Comparison of ENCODE assay signal across 8 mouse cellular contexts in the genomic region with DNA sequence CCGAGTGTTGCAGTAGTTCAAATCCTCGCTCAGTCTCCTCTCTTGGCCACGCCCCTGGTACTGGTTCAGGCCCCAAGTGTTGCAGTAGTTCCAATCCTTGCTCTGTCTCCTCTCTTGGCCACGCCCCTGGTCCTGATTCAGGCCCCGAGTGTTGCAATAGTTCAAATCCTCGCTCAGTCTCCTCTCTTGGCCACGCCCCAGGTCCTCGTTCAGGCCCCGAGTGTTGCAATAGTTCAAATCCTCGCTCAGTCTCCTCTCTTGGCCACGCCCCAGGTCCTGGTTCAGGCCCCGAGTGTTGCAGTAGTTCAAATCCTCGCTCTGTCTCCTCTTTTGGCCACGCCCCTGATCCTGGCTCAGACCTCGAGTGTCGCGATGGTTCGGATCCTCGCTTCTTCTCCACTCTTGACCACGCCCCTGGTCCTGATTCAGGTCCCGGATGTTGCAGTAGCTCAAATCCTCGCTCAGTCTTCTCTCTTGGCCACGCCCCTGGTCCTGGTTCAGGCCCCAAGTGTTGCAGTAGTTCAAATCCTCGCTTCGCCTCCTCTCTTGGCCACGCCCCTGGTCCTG. TPM values are rescaled to one million over a fixed set of nuclear protein-coding genes. Genes with fewer than 3 reads are reported as not detected.
DNase-seq lines count a peak whose midpoint lies in the region; ATAC-seq and TF ChIP-seq lines count a peak whose summit lies in the region.

No protein-coding gene starts in this region.

- H3K4me1 ChIP-seq in heart, embryonic 11.5 days (ENCODE audit: control insufficient read depth, insufficient read depth, low read length), result no peaks in the 10 kb centered on the region
- H3K4me1 ChIP-seq in embryonic facial prominence, embryonic 11.5 days (ENCODE audit: control insufficient read depth, insufficient read depth, low read length), result no peaks in the 10 kb centered on the region
- H3K4me1 ChIP-seq in kidney, postnatal 0 days (replicated peaks; ENCODE audit: insufficient read depth, low read length), result no peaks in the 10 kb centered on the region
- H3K4me1 ChIP-seq in megakaryocyte, embryonic 14.5 days, result peaks cover 32% of the 10 kb centered on the region

- H3K9me3 ChIP-seq in heart, embryonic 11.5 days (replicated peaks; ENCODE audit: control insufficient read depth, low read length), result peaks cover 3% of the 10 kb centered on the region; the same call in 1 of the 2 replicates
- no peaks in the 10 kb centered on the region for H3K9me3 ChIP-seq in embryonic facial prominence, embryonic 11.5 days (replicated peaks; ENCODE audit: control insufficient read depth, low read length)
- H3K9me3 ChIP-seq in kidney, postnatal 0 days (replicated peaks; ENCODE audit: low read length), result no peaks in the 10 kb centered on the region
- peaks cover 41% of the 10 kb centered on the region for H3K9me3 ChIP-seq in megakaryocyte, embryonic 14.5 days

- peak overlapping the region; percentile 44; the same call in 1 of the 2 replicates for H3K4me3 ChIP-seq in heart, embryonic 11.5 days (ENCODE audit: low read depth, low read length)
- peak overlapping the region; percentile 22 for H3K4me3 ChIP-seq in embryonic facial prominence, embryonic 11.5 days (ENCODE audit: low read depth, low read length)
- peak overlapping the region; percentile 33 for H3K4me3 ChIP-seq in kidney, postnatal 0 days (replicated peaks; ENCODE audit: low read depth, low read length)
- H3K4me3 ChIP-seq in megakaryocyte, embryonic 14.5 days (replicated peaks), result peak overlapping the region; percentile 93

- H3K4me2 ChIP-seq in heart, embryonic 11.5 days, result peak overlapping the region; percentile 65
- no peak overlapping the region for H3K4me2 ChIP-seq in embryonic facial prominence, embryonic 11.5 days (ENCODE audit: low read depth, low read length)
- H3K4me2 ChIP-seq in kidney, postnatal 0 days (ENCODE audit: low read length), result peak overlapping the region; percentile 52

- no peak for DNase-seq in heart, postnatal 14 days
- no peak for DNase-seq in embryonic facial prominence, embryonic 11.5 days (ENCODE audit: low spot score)
- no peak for DNase-seq in kidney, postnatal 0 days (ENCODE audit: low spot score)
- DNase-seq in frontal cortex, postnatal 14 days (ENCODE audit: low spot score in 2 of 2), result no peak
- DNase-seq in left cerebral cortex, postnatal 14 days (ENCODE audit: low spot score in 2 of 2), result no peak

- no peak for TF ChIP-seq CTCF in kidney, postnatal 0 days (IDR thresholded peaks at IDR 0.05; ENCODE audit: low read depth)

- intact Hi-C loops in heart, postnatal 14 days (cut with DNase I), result no loop called here
- intact Hi-C loops in left cerebral cortex, postnatal 14 days (cut with DNase I), result no loop called here

- ATAC-seq in heart, embryonic 11.5 days (replicated peaks; ENCODE audit: insufficient number of reproducible peaks, low FRiP score, low TSS enrichment), result no peak
- ATAC-seq in embryonic facial prominence, embryonic 11.5 days (replicated peaks; ENCODE audit: insufficient number of reproducible peaks, low FRiP score, low TSS enrichment, low read depth), result no peak
- ATAC-seq in kidney, postnatal 0 days (replicated peaks; ENCODE audit: low FRiP score, low read depth), result no peak
- ATAC-seq in cerebellum, adult (ENCODE audit: insufficient number of reproducible peaks, low FRiP score, low TSS enrichment), result no peak

- no peak overlapping the region for H3K27ac ChIP-seq in heart, embryonic 11.5 days (ENCODE audit: low read depth, low read length)
- no peak overlapping the region for H3K27ac ChIP-seq in embryonic facial prominence, embryonic 11.5 days (replicated peaks; ENCODE audit: low read depth, low read length)
- peak overlapping the region; percentile 86; the same call in 1 of the 2 replicates for H3K27ac ChIP-seq in kidney, postnatal 0 days

- peaks cover 8% of the 10 kb centered on the region for H3K27me3 ChIP-seq in heart, embryonic 11.5 days (ENCODE audit: control insufficient read depth, insufficient read depth, low read length)
- H3K27me3 ChIP-seq in embryonic facial prominence, embryonic 11.5 days (ENCODE audit: control insufficient read depth, insufficient read depth, low read length), result no peaks in the 10 kb centered on the region; the same call in 1 of the 2 replicates
- H3K27me3 ChIP-seq in kidney, postnatal 0 days (ENCODE audit: insufficient read depth, low read length), result no peaks in the 10 kb centered on the region
- H3K27me3 ChIP-seq in megakaryocyte, embryonic 14.5 days (replicated peaks), result no peaks in the 10 kb centered on the region

- no peaks in the 10 kb centered on the region for H3K36me3 ChIP-seq in heart, embryonic 11.5 days (ENCODE audit: control insufficient read depth, insufficient read depth, low read length)
- no peaks in the 10 kb centered on the region for H3K36me3 ChIP-seq in embryonic facial prominence, embryonic 11.5 days (replicated peaks; ENCODE audit: control insufficient read depth, insufficient read depth, low read depth, low read length)
- H3K36me3 ChIP-seq in kidney, postnatal 0 days (ENCODE audit: insufficient read depth, low read length), result no peaks in the 10 kb centered on the region
- H3K36me3 ChIP-seq in megakaryocyte, embryonic 14.5 days (replicated peaks; ENCODE audit: low read length), result peaks cover 23% of the 10 kb centered on the region

- WGBS in heart, embryonic 11.5 days (ENCODE audit: insufficient replicate concordance), result 12% methylated on average over 26 of the region's 26 CpGs
- WGBS in embryonic facial prominence, embryonic 11.5 days, result 14% methylated on average over 26 of the region's 26 CpGs
- 17% methylated on average over 26 of the region's 26 CpGs for WGBS in kidney, postnatal 0 days

- H3K9ac ChIP-seq in heart, embryonic 11.5 days (ENCODE audit: low read depth, low read length), result no peak overlapping the region
- H3K9ac ChIP-seq in embryonic facial prominence, embryonic 11.5 days (replicated peaks; ENCODE audit: low read length), result no peak overlapping the region
- no peak overlapping the region for H3K9ac ChIP-seq in kidney, postnatal 0 days (ENCODE audit: low read depth, low read length)

RNA-seq across cellular contexts. Expression of a gene that starts 1.6 kb away (rescaled TPM):
- 0.37 and 0.44 TPM in 2 replicates for polyA plus RNA-seq in heart, embryonic 11.5 days (2014; fragmentation: Nextera tagmentation; extraction: Ambion mirVana)
- total RNA-seq in heart, postnatal 14 days (2021), result under 1 TPM; 0.32 to 0.60 TPM
- 0.79 TPM in 1 of 2 replicates, not detected in the other for polyA plus RNA-seq in embryonic facial prominence, embryonic 11.5 days (2014; fragmentation: Nextera tagmentation; extraction: Ambion mirVana)
- 0.51 and 0.53 TPM in 2 replicates for polyA plus RNA-seq in kidney, postnatal 0 days (2015; fragmentation: Nextera tagmentation; extraction: Ambion mirVana)
- polyA plus RNA-seq in megakaryocyte, embryonic 14.5 days (2012; ENCODE audit: insufficient read depth, low replicate concordance), result 0.19 and 0.61 TPM in 2 replicates
- 1 to 10 TPM; 1.3 to 1.5 TPM for total RNA-seq in left cerebral cortex, postnatal 14 days (2021)

RNA-seq across cellular contexts. Expression of a gene that starts 20.0 kb away (rescaled TPM):
- 0.89 and 1.6 TPM in 2 replicates for polyA plus RNA-seq in heart, embryonic 11.5 days (2014; fragmentation: Nextera tagmentation; extraction: Ambion mirVana)
- 1 to 10 TPM; 3.8 to 4.4 TPM for total RNA-seq in heart, postnatal 14 days (2021)
- 0.45 and 0.53 TPM in 2 replicates for polyA plus RNA-seq in embryonic facial prominence, embryonic 11.5 days (2014; fragmentation: Nextera tagmentation; extraction: Ambion mirVana)
- 0.87 and 0.88 TPM in 2 replicates for polyA plus RNA-seq in kidney, postnatal 0 days (2015; fragmentation: Nextera tagmentation; extraction: Ambion mirVana)
- polyA plus RNA-seq in megakaryocyte, embryonic 14.5 days (2012; ENCODE audit: insufficient read depth, low replicate concordance), result 32.5 and 42.2 TPM in 2 replicates
- 1 to 10 TPM; 3.0 to 3.5 TPM for total RNA-seq in left cerebral cortex, postnatal 14 days (2021)

RNA-seq across cellular contexts. Expression of a gene that starts 25.8 kb away (rescaled TPM):
- polyA plus RNA-seq in heart, embryonic 11.5 days (2014; fragmentation: Nextera tagmentation; extraction: Ambion mirVana), result 107 and 110 TPM in 2 replicates
- 10 to 100 TPM; 62.0 to 68.3 TPM for total RNA-seq in heart, postnatal 14 days (2021)
- polyA plus RNA-seq in embryonic facial prominence, embryonic 11.5 days (2014; fragmentation: Nextera tagmentation; extraction: Ambion mirVana), result 86.1 and 90.5 TPM in 2 replicates
- polyA plus RNA-seq in kidney, postnatal 0 days (2015; fragmentation: Nextera tagmentation; extraction: Ambion mirVana), result 121 and 131 TPM in 2 replicates
- polyA plus RNA-seq in megakaryocyte, embryonic 14.5 days (2012; ENCODE audit: insufficient read depth, low replicate concordance), result 1,324 and 2,330 TPM in 2 replicates
- total RNA-seq in left cerebral cortex, postnatal 14 days (2021), result 10 to 100 TPM; 48.4 to 50.9 TPM

RNA-seq across cellular contexts. Expression of a gene that starts 31.8 kb away (rescaled TPM):
- polyA plus RNA-seq in heart, embryonic 11.5 days (2014; fragmentation: Nextera tagmentation; extraction: Ambion mirVana), result 235 and 252 TPM in 2 replicates
- 100 to 1,000 TPM; 142 to 149 TPM for total RNA-seq in heart, postnatal 14 days (2021)
- polyA plus RNA-seq in embryonic facial prominence, embryonic 11.5 days (2014; fragmentation: Nextera tagmentation; extraction: Ambion mirVana), result 321 and 334 TPM in 2 replicates
- 296 and 298 TPM in 2 replicates for polyA plus RNA-seq in kidney, postnatal 0 days (2015; fragmentation: Nextera tagmentation; extraction: Ambion mirVana)
- 131 and 177 TPM in 2 replicates for polyA plus RNA-seq in megakaryocyte, embryonic 14.5 days (2012; ENCODE audit: insufficient read depth, low replicate concordance)
- 100 to 1,000 TPM; 161 to 165 TPM for total RNA-seq in left cerebral cortex, postnatal 14 days (2021)

RNA-seq across cellular contexts. Expression of a gene that starts 36.0 kb away (rescaled TPM):
- 7.0 and 8.8 TPM in 2 replicates for polyA plus RNA-seq in heart, embryonic 11.5 days (2014; fragmentation: Nextera tagmentation; extraction: Ambion mirVana)
- total RNA-seq in heart, postnatal 14 days (2021), result 1 to 10 TPM; 2.0 to 2.2 TPM
- 1.5 and 2.6 TPM in 2 replicates for polyA plus RNA-seq in embryonic facial prominence, embryonic 11.5 days (2014; fragmentation: Nextera tagmentation; extraction: Ambion mirVana)
- polyA plus RNA-seq in kidney, postnatal 0 days (2015; fragmentation: Nextera tagmentation; extraction: Ambion mirVana), result 23.7 and 24.1 TPM in 2 replicates
- polyA plus RNA-seq in megakaryocyte, embryonic 14.5 days (2012; ENCODE audit: insufficient read depth, low replicate concordance), result 0.46 TPM in 1 of 2 replicates, not detected in the other
- total RNA-seq in left cerebral cortex, postnatal 14 days (2021), result not detected

Comparison
In these comparisons a context has a peak if more than half of its experiments do, and no peak if none do; other contexts are left out.
1. H3K4me3 ChIP-seq: peak in every context shown above with its lines; median percentile 93 in megakaryocyte, embryonic 14.5 days; 44 in heart, embryonic 11.5 days; 33 in kidney, postnatal 0 days; 22 in embryonic facial prominence, embryonic 11.5 days.
2. RNA of a gene that starts 20.0 kb away (polyA plus RNA-seq): 32.5 to 42.2 TPM in megakaryocyte, embryonic 14.5 days; 0.89 to 1.6 TPM in heart, embryonic 11.5 days, 0.87 to 0.88 TPM in kidney, postnatal 0 days and 0.45 to 0.53 TPM in embryonic facial prominence, embryonic 11.5 days; every median in the first group is over 10 times any median in the second.
3. RNA of a gene that starts 25.8 kb away (polyA plus RNA-seq): 1,324 to 2,330 TPM in megakaryocyte, embryonic 14.5 days; 121 to 131 TPM in kidney, postnatal 0 days, 107 to 110 TPM in heart, embryonic 11.5 days and 86.1 to 90.5 TPM in embryonic facial prominence, embryonic 11.5 days; every median in the first group is over 10 times any median in the second.